11 mouse cellular contexts compared by ENCODE assay signal in the genomic region with DNA sequence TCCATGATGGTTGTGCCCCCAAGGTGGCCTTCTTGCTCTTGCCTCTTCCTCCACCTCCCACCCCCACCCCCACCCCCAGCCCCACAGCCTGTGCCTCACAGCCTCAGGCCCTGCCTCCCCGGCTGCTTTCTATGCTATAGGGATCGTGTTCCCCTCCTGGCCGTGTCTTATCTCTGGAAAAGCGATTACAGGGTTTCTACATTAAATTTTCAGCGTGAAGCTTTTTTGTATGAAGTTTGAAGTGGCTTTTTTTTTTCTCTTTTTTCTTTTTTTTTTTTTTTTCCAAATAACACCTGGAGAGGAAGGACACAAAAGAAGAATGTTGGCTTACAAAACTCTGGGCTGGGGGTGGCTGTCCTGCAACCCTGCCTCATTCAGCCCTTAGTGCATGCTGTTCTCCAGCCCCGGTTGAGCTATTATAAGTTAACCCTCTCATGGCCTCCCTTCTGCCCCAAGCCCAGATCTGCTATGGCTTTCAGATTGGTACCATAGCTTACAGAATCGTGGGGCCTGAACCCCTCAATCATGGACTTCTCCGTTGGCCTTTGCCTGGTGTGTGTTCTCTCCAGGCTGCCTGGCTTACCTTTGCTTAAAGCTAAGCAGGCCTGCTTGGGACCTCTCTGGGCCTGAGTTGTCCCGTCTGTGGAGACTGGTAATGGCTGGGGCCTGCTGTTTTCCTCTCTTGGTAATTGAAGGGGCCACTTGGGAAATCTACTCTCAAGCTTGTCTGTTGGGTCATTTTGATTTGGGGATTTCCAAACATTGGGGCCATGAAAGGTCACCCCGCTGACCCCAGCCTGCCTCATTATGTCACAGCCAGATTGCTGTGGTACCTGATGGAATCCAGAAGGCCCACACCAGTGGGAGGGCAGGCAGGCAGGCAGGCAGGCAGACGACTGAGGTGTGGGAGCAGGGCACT. TPM values are rescaled to one million over a fixed set of nuclear protein-coding genes. Genes with fewer than 3 reads are reported as not detected.
DNase-seq lines count a peak whose midpoint lies in the region; ATAC-seq and TF ChIP-seq lines count a peak whose summit lies in the region.
"Had no signal": no experiment of that assay in that cellular context is flagged by ENCODE, and none has a peak within 500 bp of the region (broad histone marks: within the 10 kb centered on the region; RNA-seq: fewer than 3 reads in every experiment).

No protein-coding gene starts in this region.

- WGBS in intestine, embryonic 14.5 days, result 12% methylated on average over 11 of the region's 11 CpGs
- WGBS in intestine, postnatal 0 days, result 34% methylated on average over 11 of the region's 11 CpGs
- 8% methylated on average over 11 of the region's 11 CpGs for WGBS in limb, embryonic 13.5 days

- peak overlapping the region; percentile 88 for H3K27ac ChIP-seq in intestine, embryonic 14.5 days (ENCODE audit: low read depth)
- no peak overlapping the region for H3K27ac ChIP-seq in intestine, postnatal 0 days (ENCODE audit: low read depth, low read length)
- peak overlapping the region; percentile 99 for H3K27ac ChIP-seq in limb, embryonic 13.5 days
- no peak overlapping the region for H3K27ac ChIP-seq in layer of hippocampus, adult 2 months
- H3K27ac ChIP-seq: hindbrain, embryonic 15.5 days; neural tube, embryonic 15.5 days had no signal

- H3K36me3 ChIP-seq in intestine, embryonic 14.5 days (ENCODE audit: control insufficient read depth, insufficient read depth, low read length), result no peaks in the 10 kb centered on the region
- no peaks in the 10 kb centered on the region for H3K36me3 ChIP-seq in intestine, postnatal 0 days (ENCODE audit: control insufficient read depth, insufficient read depth)
- no peaks in the 10 kb centered on the region for H3K36me3 ChIP-seq in limb, embryonic 13.5 days
- H3K36me3 ChIP-seq: hindbrain, embryonic 15.5 days; neural tube, embryonic 15.5 days had no signal

- H3K4me1 ChIP-seq in intestine, embryonic 14.5 days (replicated peaks; ENCODE audit: control insufficient read depth, insufficient read depth, low read length), result peaks cover 46% of the 10 kb centered on the region
- peaks cover 15% of the 10 kb centered on the region for H3K4me1 ChIP-seq in intestine, postnatal 0 days (replicated peaks; ENCODE audit: control insufficient read depth, insufficient read depth, low read length)
- peaks cover 85% of the 10 kb centered on the region for H3K4me1 ChIP-seq in limb, embryonic 13.5 days

- no peak for DNase-seq in intestine, embryonic 14.5 days (ENCODE audit: low spot score)
- DNase-seq in embryo, embryonic 10 days (ENCODE audit: low spot score), result peak; percentile 80
- peak; percentile 62 for DNase-seq in embryo, embryonic 11 days
- DNase-seq in cerebellum, adult 11 months, result no peak
- no peak for DNase-seq in layer of hippocampus, adult 2 months (ENCODE audit: low spot score in 2 of 2)

- no peaks in the 10 kb centered on the region for H3K27me3 ChIP-seq in intestine, embryonic 14.5 days (replicated peaks; ENCODE audit: control insufficient read depth, insufficient read depth, low read length)
- H3K27me3 ChIP-seq in intestine, postnatal 0 days (replicated peaks; ENCODE audit: control insufficient read depth, insufficient read depth, low read length), result no peaks in the 10 kb centered on the region
- H3K27me3 ChIP-seq in limb, embryonic 13.5 days, result no peaks in the 10 kb centered on the region
- H3K27me3 ChIP-seq: hindbrain, embryonic 15.5 days; neural tube, embryonic 15.5 days had no signal

- 0 out of 2 replicates have a peak, but pooled peaks have one; percentile 36 for ATAC-seq in intestine, embryonic 14.5 days (replicated peaks; ENCODE audit: low FRiP score, low TSS enrichment, low read depth)
- no peak for ATAC-seq in intestine, postnatal 0 days
- peak; percentile 51; the same call in 1 of the 2 replicates for ATAC-seq in limb, embryonic 13.5 days (ENCODE audit: low FRiP score, low read depth)

- no peak overlapping the region for H3K4me3 ChIP-seq in intestine, embryonic 14.5 days (ENCODE audit: low read depth, low read length)
- no peak overlapping the region for H3K4me3 ChIP-seq in intestine, postnatal 0 days (ENCODE audit: low read depth, low read length)
- H3K4me3 ChIP-seq in limb, embryonic 13.5 days, result no peak overlapping the region
- H3K4me3 ChIP-seq in layer of hippocampus, adult 2 months, result no peak overlapping the region
- H3K4me3 ChIP-seq: erythroblast, embryonic 14.5 days; hindbrain, embryonic 15.5 days; neural tube, embryonic 15.5 days had no signal

- no peak for TF ChIP-seq CTCF in intestine, postnatal 0 days (IDR thresholded peaks at IDR 0.05; ENCODE audit: low read depth)
- no peak for TF ChIP-seq CTCF in layer of hippocampus, adult 2 months (conservative IDR thresholded peaks at IDR 0.05)

- H3K9me3 ChIP-seq in intestine, embryonic 14.5 days (ENCODE audit: control insufficient read depth, low read length), result no peaks in the 10 kb centered on the region
- H3K9me3 ChIP-seq in intestine, postnatal 0 days (ENCODE audit: control insufficient read depth), result no peaks in the 10 kb centered on the region
- H3K9me3 ChIP-seq in limb, embryonic 13.5 days, result no peaks in the 10 kb centered on the region
- H3K9me3 ChIP-seq: hindbrain, embryonic 15.5 days; neural tube, embryonic 15.5 days had no signal

- no peak overlapping the region for H3K9ac ChIP-seq in intestine, embryonic 14.5 days (ENCODE audit: low read length)
- H3K9ac ChIP-seq in intestine, postnatal 0 days (ENCODE audit: low read depth, low read length), result no peak overlapping the region
- peak overlapping the region; percentile 15; the same call in 1 of the 2 replicates for H3K9ac ChIP-seq in limb, embryonic 13.5 days
- H3K9ac ChIP-seq: hindbrain, embryonic 15.5 days; neural tube, embryonic 15.5 days had no signal

- H3K4me2 ChIP-seq in intestine, embryonic 14.5 days (ENCODE audit: low read length), result no peak overlapping the region
- H3K4me2 ChIP-seq in intestine, postnatal 0 days (replicated peaks; ENCODE audit: low read depth), result no peak overlapping the region
- H3K4me2 ChIP-seq in limb, embryonic 13.5 days (replicated peaks), result peak overlapping the region; percentile 44
- H3K4me2 ChIP-seq: hindbrain, embryonic 15.5 days; neural tube, embryonic 15.5 days had no signal

RNA-seq across cellular contexts. Expression of a gene that starts 21.2 kb away (rescaled TPM):
- polyA plus RNA-seq in intestine, embryonic 14.5 days (2014; fragmentation: Nextera tagmentation; extraction: Ambion mirVana), result 36.1 and 45.8 TPM in 2 replicates
- polyA plus RNA-seq in intestine, postnatal 0 days (2015; fragmentation: Nextera tagmentation; extraction: Ambion mirVana), result 26.7 and 33.0 TPM in 2 replicates
- 27.3 and 35.1 TPM in 2 replicates for polyA plus RNA-seq in limb, embryonic 13.5 days (2015; fragmentation: Nextera tagmentation; extraction: Ambion mirVana)
- 1 to 10 TPM; 7.9 to 8.8 TPM for total RNA-seq in layer of hippocampus, adult 2 months (2021)

RNA-seq across cellular contexts. Expression of a gene that starts 55.0 kb away (rescaled TPM):
- polyA plus RNA-seq in intestine, embryonic 14.5 days (2014; fragmentation: Nextera tagmentation; extraction: Ambion mirVana), result 1.5 and 2.4 TPM in 2 replicates
- polyA plus RNA-seq in intestine, postnatal 0 days (2015; fragmentation: Nextera tagmentation; extraction: Ambion mirVana), result 3.0 TPM in 2 replicates
- 60.9 and 62.3 TPM in 2 replicates for polyA plus RNA-seq in limb, embryonic 13.5 days (2015; fragmentation: Nextera tagmentation; extraction: Ambion mirVana)
- total RNA-seq in layer of hippocampus, adult 2 months (2021), result not detected
- polyA plus RNA-seq: erythroblast, embryonic 14.5 days; small intestine, adult 2 months had no signal

Comparison
In these comparisons a context has a peak if more than half of its experiments do, and no peak if none do; other contexts are left out.
1. H3K27ac ChIP-seq: peak in intestine, embryonic 14.5 days (single experiment) and limb, embryonic 13.5 days (single experiment); none in intestine, postnatal 0 days (single experiment) and layer of hippocampus, adult 2 months (single experiment).
2. DNase-seq: peak in embryo, embryonic 10 days (single experiment) and embryo, embryonic 11 days (single experiment); none in intestine, embryonic 14.5 days (single experiment), cerebellum, adult 11 months (single experiment) and layer of hippocampus, adult 2 months (0 of 2).
3. RNA of a gene that starts 55.0 kb away (polyA plus RNA-seq): 60.9 to 62.3 TPM in limb, embryonic 13.5 days; 3.0 TPM in intestine, postnatal 0 days and 1.5 to 2.4 TPM in intestine, embryonic 14.5 days; every median in the first group is over 10 times any median in the second.